Comparison of ENCODE assay signal across 20 mouse cellular contexts in the genomic region with DNA sequence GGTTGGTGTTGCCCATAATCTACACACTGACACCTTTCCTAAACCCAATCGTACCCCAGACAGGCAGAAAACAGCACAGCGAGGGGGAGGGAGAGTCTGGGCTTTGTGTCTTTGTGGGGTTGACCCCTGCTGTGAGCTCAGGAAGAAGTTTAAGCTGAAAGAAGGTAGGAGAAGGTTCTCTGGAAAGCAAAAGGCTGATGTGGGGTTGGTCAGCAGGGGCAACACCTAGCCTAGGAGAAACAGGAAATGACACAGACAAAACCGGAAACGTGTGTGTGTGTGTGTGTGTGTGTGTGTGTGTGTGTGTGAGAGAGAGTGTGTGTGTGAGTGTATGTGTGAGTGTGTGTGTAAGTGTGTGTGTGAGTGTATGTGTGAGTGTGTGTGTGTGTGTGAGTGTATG. TPM values are rescaled to one million over a fixed set of nuclear protein-coding genes. Genes with fewer than 3 reads are reported as not detected.
DNase-seq lines count a peak whose midpoint lies in the region; ATAC-seq and TF ChIP-seq lines count a peak whose summit lies in the region.
"Had no signal": no experiment of that assay in that cellular context is flagged by ENCODE, and none has a peak within 500 bp of the region (broad histone marks: within the 10 kb centered on the region; RNA-seq: fewer than 3 reads in every experiment).

No protein-coding gene starts in this region.

- H3K4me3 ChIP-seq in intestine, embryonic 14.5 days (ENCODE audit: low read depth, low read length), result no peak overlapping the region
- no peak overlapping the region for H3K4me3 ChIP-seq in intestine, postnatal 0 days (ENCODE audit: low read depth, low read length)
- H3K4me3 ChIP-seq in forebrain, embryonic 11.5 days (ENCODE audit: low read depth, low read length), result no peak overlapping the region
- no peak overlapping the region for H3K4me3 ChIP-seq in midbrain, embryonic 10.5 days
- H3K4me3 ChIP-seq: embryonic facial prominence, embryonic 13.5 days; forebrain, embryonic 10.5 days; left cerebral cortex, adult 2 months; limb, embryonic 13.5 days had no signal

- WGBS in intestine, embryonic 14.5 days, result 68% methylated on average over 4 of the region's 4 CpGs
- 85% methylated on average over 4 of the region's 4 CpGs for WGBS in intestine, postnatal 0 days
- WGBS in forebrain, embryonic 11.5 days, result 60% methylated on average over 4 of the region's 4 CpGs
- 73% methylated on average over 4 of the region's 4 CpGs for WGBS in midbrain, embryonic 10.5 days

- H3K4me1 ChIP-seq in intestine, embryonic 14.5 days (replicated peaks; ENCODE audit: control insufficient read depth, insufficient read depth, low read length), result peaks cover 4% of the 10 kb centered on the region; the same call in 1 of the 2 replicates
- no peaks in the 10 kb centered on the region for H3K4me1 ChIP-seq in intestine, postnatal 0 days (replicated peaks; ENCODE audit: control insufficient read depth, insufficient read depth, low read length)
- no peaks in the 10 kb centered on the region for H3K4me1 ChIP-seq in forebrain, embryonic 11.5 days (replicated peaks; ENCODE audit: control insufficient read depth, insufficient read depth, low read length)
- H3K4me1 ChIP-seq in midbrain, embryonic 10.5 days, result no peaks in the 10 kb centered on the region
- H3K4me1 ChIP-seq: embryonic facial prominence, embryonic 13.5 days had no signal

- H3K27me3 ChIP-seq in intestine, embryonic 14.5 days (replicated peaks; ENCODE audit: control insufficient read depth, insufficient read depth, low read length), result no peaks in the 10 kb centered on the region
- no peaks in the 10 kb centered on the region for H3K27me3 ChIP-seq in intestine, postnatal 0 days (replicated peaks; ENCODE audit: control insufficient read depth, insufficient read depth, low read length)
- H3K27me3 ChIP-seq in forebrain, embryonic 11.5 days (ENCODE audit: control insufficient read depth, insufficient read depth, low read length), result no peaks in the 10 kb centered on the region
- no peaks in the 10 kb centered on the region for H3K27me3 ChIP-seq in midbrain, embryonic 10.5 days (ENCODE audit: low read depth, poor library complexity, severe bottlenecking)
- H3K27me3 ChIP-seq: embryonic facial prominence, embryonic 13.5 days; limb, embryonic 13.5 days had no signal

- no peak overlapping the region for H3K9ac ChIP-seq in intestine, embryonic 14.5 days (ENCODE audit: low read length)
- no peak overlapping the region for H3K9ac ChIP-seq in intestine, postnatal 0 days (ENCODE audit: low read depth, low read length)
- no peak overlapping the region for H3K9ac ChIP-seq in forebrain, embryonic 11.5 days (ENCODE audit: low read length)
- H3K9ac ChIP-seq: embryonic facial prominence, embryonic 13.5 days; limb, embryonic 13.5 days had no signal

- H3K4me2 ChIP-seq in intestine, embryonic 14.5 days (ENCODE audit: low read length), result no peak overlapping the region
- no peak overlapping the region for H3K4me2 ChIP-seq in intestine, postnatal 0 days (replicated peaks; ENCODE audit: low read depth)
- H3K4me2 ChIP-seq in forebrain, embryonic 11.5 days (ENCODE audit: low read depth, low read length, severe bottlenecking), result no peak overlapping the region
- H3K4me2 ChIP-seq: embryonic facial prominence, embryonic 13.5 days; limb, embryonic 13.5 days had no signal

- H3K36me3 ChIP-seq in intestine, embryonic 14.5 days (ENCODE audit: control insufficient read depth, insufficient read depth, low read length), result no peaks in the 10 kb centered on the region
- no peaks in the 10 kb centered on the region for H3K36me3 ChIP-seq in intestine, postnatal 0 days (ENCODE audit: control insufficient read depth, insufficient read depth)
- H3K36me3 ChIP-seq in forebrain, embryonic 11.5 days (ENCODE audit: control insufficient read depth, insufficient read depth, low read length), result no peaks in the 10 kb centered on the region
- no peaks in the 10 kb centered on the region for H3K36me3 ChIP-seq in midbrain, embryonic 10.5 days
- H3K36me3 ChIP-seq: embryonic facial prominence, embryonic 13.5 days; forebrain, embryonic 10.5 days; limb, embryonic 13.5 days had no signal

- TF ChIP-seq CTCF in intestine, postnatal 0 days (IDR thresholded peaks at IDR 0.05; ENCODE audit: low read depth), result no peak

- no peak for ATAC-seq in intestine, embryonic 14.5 days (replicated peaks; ENCODE audit: low FRiP score, low TSS enrichment, low read depth)
- no peak for ATAC-seq in intestine, postnatal 0 days
- ATAC-seq in megakaryocyte, adult 5-6 weeks (ENCODE audit: poor library complexity, severe bottlenecking), result peak; percentile 44
- ATAC-seq in forebrain, embryonic 11.5 days (replicated peaks; ENCODE audit: low FRiP score), result no peak

- no peaks in the 10 kb centered on the region for H3K9me3 ChIP-seq in intestine, embryonic 14.5 days (ENCODE audit: control insufficient read depth, low read length)
- H3K9me3 ChIP-seq in intestine, postnatal 0 days (ENCODE audit: control insufficient read depth), result no peaks in the 10 kb centered on the region
- no peaks in the 10 kb centered on the region for H3K9me3 ChIP-seq in forebrain, embryonic 11.5 days (ENCODE audit: control insufficient read depth, low read length)
- H3K9me3 ChIP-seq in midbrain, embryonic 10.5 days (replicated peaks), result no peaks in the 10 kb centered on the region
- H3K9me3 ChIP-seq: embryonic facial prominence, embryonic 13.5 days; forebrain, embryonic 10.5 days; limb, embryonic 13.5 days had no signal

- DNase-seq in intestine, embryonic 14.5 days (ENCODE audit: low spot score), result peak; percentile 47
- DNase-seq in A20 (ENCODE audit: low read depth, low spot score), result peak; percentile 62
- DNase-seq in T-cell, adult 2 months (ENCODE audit: low spot score), result peak; percentile 59
- no peak for DNase-seq in forebrain, embryonic 11.5 days (ENCODE audit: low spot score)
- DNase-seq in urinary bladder, postnatal 36 days (ENCODE audit: low spot score in 2 of 2), result no peak
- no peak for DNase-seq in midbrain, embryonic 10.5 days (ENCODE audit: low spot score)
- DNase-seq: cerebellum, adult 18-20 months; heart, postnatal 36 days; lung, adult 2 months; lung, postnatal 4 days; midbrain, embryonic 14.5 days; right cerebral cortex, postnatal 25 days had no signal

- no peak overlapping the region for H3K27ac ChIP-seq in intestine, embryonic 14.5 days (ENCODE audit: low read depth)
- no peak overlapping the region for H3K27ac ChIP-seq in intestine, postnatal 0 days (ENCODE audit: low read depth, low read length)
- H3K27ac ChIP-seq in forebrain, embryonic 11.5 days (ENCODE audit: low read depth, low read length), result no peak overlapping the region
- H3K27ac ChIP-seq in midbrain, embryonic 10.5 days (replicated peaks), result no peak overlapping the region
- H3K27ac ChIP-seq: embryonic facial prominence, embryonic 13.5 days; forebrain, embryonic 10.5 days; left cerebral cortex, adult 2 months; limb, embryonic 13.5 days had no signal

RNA-seq across cellular contexts. Expression of a gene that starts 25.8 kb away (rescaled TPM):
- polyA plus RNA-seq in intestine, embryonic 14.5 days (2014; fragmentation: Nextera tagmentation; extraction: Ambion mirVana), result 57.9 and 60.1 TPM in 2 replicates
- 22.2 and 22.6 TPM in 2 replicates for polyA plus RNA-seq in intestine, postnatal 0 days (2015; fragmentation: Nextera tagmentation; extraction: Ambion mirVana)
- 3,528 and 3,668 TPM in 2 replicates for total RNA-seq in megakaryocyte, adult 5-6 weeks (2015)
- total RNA-seq in megakaryocyte, adult 5-6 weeks (2017), result 1,567 and 1,601 TPM in 2 replicates
- 21.3 and 25.2 TPM in 2 replicates for polyA plus RNA-seq in forebrain, embryonic 11.5 days (2014; fragmentation: Nextera tagmentation; extraction: Ambion mirVana)
- polyA plus RNA-seq in midbrain, embryonic 10.5 days (2016; fragmentation: Nextera tagmentation; extraction: Ambion mirVana), result 25.0 and 26.0 TPM in 2 replicates

RNA-seq across cellular contexts. Expression of a gene that starts 43.8 kb away (rescaled TPM):
- polyA plus RNA-seq in intestine, embryonic 14.5 days (2014; fragmentation: Nextera tagmentation; extraction: Ambion mirVana), result 1.1 TPM in 1 of 2 replicates, not detected in the other
- polyA plus RNA-seq in intestine, postnatal 0 days (2015; fragmentation: Nextera tagmentation; extraction: Ambion mirVana), result 0.44 TPM in 1 of 2 replicates, not detected in the other
- total RNA-seq in megakaryocyte, adult 5-6 weeks (2015), result 0.02 and 0.04 TPM in 2 replicates
- total RNA-seq in megakaryocyte, adult 5-6 weeks (2017), result 0.11 and 0.16 TPM in 2 replicates
- polyA plus RNA-seq in forebrain, embryonic 11.5 days (2014; fragmentation: Nextera tagmentation; extraction: Ambion mirVana), result not detected in 2 replicates
- polyA plus RNA-seq in midbrain, embryonic 10.5 days (2016; fragmentation: Nextera tagmentation; extraction: Ambion mirVana), result not detected in 2 replicates
- total RNA-seq: gastrocnemius, adult 8-10 months; heart, postnatal 36 days had no signal
- polyA plus RNA-seq: embryonic facial prominence, embryonic 13.5 days; forebrain, embryonic 10.5 days; midbrain, embryonic 14.5 days; neural tube, embryonic 11.5 days had no signal

RNA-seq across cellular contexts. Expression of a gene that starts 45.5 kb away (rescaled TPM):
- 1.1 and 6.0 TPM in 2 replicates for polyA plus RNA-seq in intestine, embryonic 14.5 days (2014; fragmentation: Nextera tagmentation; extraction: Ambion mirVana)
- polyA plus RNA-seq in intestine, postnatal 0 days (2015; fragmentation: Nextera tagmentation; extraction: Ambion mirVana), result 0.48 and 0.68 TPM in 2 replicates
- total RNA-seq in megakaryocyte, adult 5-6 weeks (2015), result 1.6 and 3.5 TPM in 2 replicates
- total RNA-seq in megakaryocyte, adult 5-6 weeks (2017), result 1.6 and 4.7 TPM in 2 replicates
- polyA plus RNA-seq in forebrain, embryonic 11.5 days (2014; fragmentation: Nextera tagmentation; extraction: Ambion mirVana), result not detected in 2 replicates
- not detected in 2 replicates for polyA plus RNA-seq in midbrain, embryonic 10.5 days (2016; fragmentation: Nextera tagmentation; extraction: Ambion mirVana)
- total RNA-seq: gastrocnemius, adult 8-10 months; heart, postnatal 36 days had no signal
- polyA plus RNA-seq: forebrain, embryonic 10.5 days; midbrain, embryonic 14.5 days had no signal

Comparison
In these comparisons a context has a peak if more than half of its experiments do, and no peak if none do; other contexts are left out.
1. DNase-seq: peak in intestine, embryonic 14.5 days (single experiment), A20 (single experiment) and T-cell, adult 2 months (single experiment); none in forebrain, embryonic 11.5 days (single experiment), urinary bladder, postnatal 36 days (0 of 2) and midbrain, embryonic 10.5 days (single experiment).